Mouse (Mus musculus) forebrain, embryonic 10.5 days (tissue): ENCODE results near the gene Timp2. TPM values are rescaled to one million over a fixed set of nuclear protein-coding genes. Genes with fewer than 3 reads are reported as not detected.
A peak's percentile ranks its signal among the peaks of the same experiment; 100 is the strongest.
"Not testable (repeated sequence)": the region's sequence is repeated elsewhere in the genome, so short reads cannot be mapped to it uniquely, and the experiment has no call there.

Experiments used
- DNase-seq: peaks from one replicate; pipeline ENCODE4 v3.0.0-alpha.2; 2017; ENCODE audit warnings: low spot score; ENCODE audit errors: extremely low spot score
- H3K27ac ChIP-seq: fragments of 300-500 bp; sonication (generic); 2 replicates; pipeline ENCODE4 v1.5.1; 2016; ENCODE audit warnings: mild to moderate bottlenecking
- H3K27me3 ChIP-seq: fragments of 300-500 bp; sonication (generic); 2 replicates; pipeline ENCODE4 v1.6.1; 2016; ENCODE audit warnings: mild to moderate bottlenecking; ENCODE audit not compliant: poor library complexity, severe bottlenecking
- H3K36me3 ChIP-seq: fragments of 300-500 bp; sonication (generic); replicated peaks from 2 replicates; pipeline ENCODE4 v1.6.1; 2016; ENCODE audit warnings: mild to moderate bottlenecking, moderate library complexity
- H3K4me1 ChIP-seq: fragments of 300-500 bp; sonication (generic); 2 replicates; pipeline ENCODE4 v1.6.1; 2016
- H3K4me3 ChIP-seq: fragments of 300-500 bp; sonication (generic); 2 replicates; pipeline ENCODE4 v1.5.1; 2016; ENCODE audit warnings: mild to moderate bottlenecking, moderate library complexity
- H3K9me3 ChIP-seq: fragments of 300-500 bp; sonication (generic); 2 replicates; pipeline ENCODE4 v1.6.1; 2016; ENCODE audit warnings: mild to moderate bottlenecking, moderate library complexity
- WGBS: fragments of 180-500 bp; shearing (Covaris S2); methylation state at CpG from one replicate; pipeline ENCODE4 v1.1.7; 2016; 5-methylcytosine and 5-hydroxymethylcytosine counted together
- polyA plus RNA-seq: library from polyadenylated mRNA; unstranded; fragments of >200 nt; fragmentation: Nextera tagmentation; extraction: Ambion mirVana; gene quantifications from 2 replicates; pipeline ENCODE4 v1.2.1, GENCODE M21; 2016

Gene Timp2
- 31.3 and 35.1 TPM in 2 replicates for polyA plus RNA-seq

DNA sequence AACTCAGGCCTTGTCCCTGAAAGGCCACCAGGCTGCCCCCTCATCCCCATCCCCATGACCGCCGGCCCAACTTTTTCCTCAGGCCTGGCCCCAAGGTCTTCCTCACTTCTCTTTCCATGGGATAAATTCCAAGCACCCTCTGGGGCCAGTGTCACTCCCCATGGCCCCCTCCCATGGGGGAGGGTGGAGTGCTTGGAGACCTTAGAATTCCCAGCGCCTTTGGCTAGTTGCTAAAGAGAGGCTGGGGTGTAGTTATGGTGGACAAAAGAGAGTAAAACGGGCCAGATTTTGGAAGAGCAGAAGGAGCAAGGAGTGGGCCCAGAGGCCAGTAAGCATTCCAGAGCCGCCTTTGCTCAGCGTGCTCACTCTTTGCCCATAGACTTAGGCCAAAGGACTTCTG, at the start of gene Timp2:
Timp2 (minus strand) TSS at position 101 of the 400 bp plus-strand sequence.
- no peaks in the 10 kb centered on the region for H3K9me3 ChIP-seq
- H3K27ac ChIP-seq: peak within 1 kb of the TSS; percentile 96
- peaks cover 17% of the 10 kb centered on the region for H3K36me3 ChIP-seq
- H3K4me1 ChIP-seq: peaks cover 41% of the 10 kb centered on the region
- WGBS: 31% methylated on average over 6 of the region's 6 CpGs
- H3K27me3 ChIP-seq: peaks cover 25% of the 10 kb centered on the region
- peak within 1 kb of the TSS; percentile 90 for H3K4me3 ChIP-seq
- DNase-seq: no peak

DNA sequence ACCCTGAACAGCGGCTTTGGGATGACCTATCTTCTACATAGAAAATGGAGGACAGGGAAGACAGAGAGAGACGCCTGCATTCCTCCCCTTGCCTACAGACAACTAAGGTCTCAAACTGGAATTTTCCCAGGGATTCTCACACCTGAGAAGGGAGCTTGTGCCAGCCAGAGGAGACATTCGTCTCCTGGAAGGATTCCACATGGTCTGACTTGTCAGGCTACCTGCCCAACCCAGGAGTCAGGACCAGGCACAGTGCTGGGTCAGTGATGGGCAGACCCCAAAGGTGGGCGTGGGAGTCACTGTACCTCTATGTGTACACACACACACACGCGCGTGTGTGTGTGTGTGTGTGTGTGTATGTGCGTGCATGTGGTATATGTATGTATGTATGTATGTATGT, 49.8 kb upstream of the Timp2 start:
- 93% methylated on average over 8 of the region's 8 CpGs for WGBS
- no peak for DNase-seq
- no peak overlapping the region for H3K27ac ChIP-seq
- peaks cover 26% of the 10 kb centered on the region for H3K4me1 ChIP-seq
- no peaks in the 10 kb centered on the region for H3K27me3 ChIP-seq
- peaks cover 54% of the 10 kb centered on the region for H3K36me3 ChIP-seq
- H3K9me3 ChIP-seq: no peaks in the 10 kb centered on the region
- no peak overlapping the region for H3K4me3 ChIP-seq

DNA sequence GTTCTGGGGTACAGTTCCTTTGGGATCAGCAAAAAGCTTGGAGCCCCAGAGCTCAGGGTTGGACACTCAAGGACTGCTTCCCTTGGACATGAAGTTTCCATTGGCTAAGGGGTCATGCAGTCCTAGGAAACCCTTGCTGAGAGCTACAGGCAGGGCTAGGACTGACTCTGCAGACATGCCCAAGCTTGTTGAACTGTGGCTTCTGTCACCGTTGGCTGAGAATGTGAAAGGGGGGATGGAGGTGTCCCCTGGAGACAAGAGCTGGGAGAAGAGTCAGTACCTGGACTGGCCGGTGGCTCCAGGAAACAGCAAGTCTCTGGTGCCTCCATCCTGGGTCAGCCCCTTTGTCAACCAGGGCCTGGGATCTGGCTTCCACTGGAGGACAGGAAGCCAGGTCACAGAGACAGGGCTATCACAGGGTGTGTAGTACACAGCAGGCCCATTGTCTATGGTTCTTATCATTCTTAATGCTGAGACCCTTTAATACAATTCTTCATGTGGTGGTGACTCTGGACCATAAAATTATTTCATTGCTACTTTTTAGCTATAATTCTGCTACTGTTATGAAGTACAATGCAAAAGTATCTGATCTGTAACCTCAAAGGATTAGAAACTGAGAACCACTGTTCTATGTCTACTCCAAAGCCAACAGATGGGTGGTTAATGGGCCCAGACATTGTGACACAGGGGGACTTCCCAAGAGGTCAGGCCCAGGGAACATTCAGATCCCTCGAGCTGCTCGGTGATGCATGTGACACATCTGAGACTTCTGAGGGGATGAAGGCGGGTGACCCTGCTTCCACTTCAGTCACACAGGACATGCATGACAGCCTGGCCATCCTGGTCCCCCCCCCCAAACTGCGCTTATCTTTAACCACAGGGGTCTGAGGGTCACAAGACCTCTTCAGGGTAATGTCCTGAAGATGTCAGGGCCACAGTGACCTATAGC, 48.7 kb upstream of the Timp2 start:
- 83% methylated on average over 6 of the region's 6 CpGs for WGBS
- Histone ChIP-seq H3K9me3 (no peaks in the 10 kb centered on the region), H3K4me1 (peaks cover 31% of the 10 kb centered on the region), H3K36me3 (peaks cover 43% of the 10 kb centered on the region), H3K4me3 (no peak overlapping the region), H3K27me3 (no peaks in the 10 kb centered on the region), H3K27ac (no peak overlapping the region)
- DNase-seq: no peak

DNA sequence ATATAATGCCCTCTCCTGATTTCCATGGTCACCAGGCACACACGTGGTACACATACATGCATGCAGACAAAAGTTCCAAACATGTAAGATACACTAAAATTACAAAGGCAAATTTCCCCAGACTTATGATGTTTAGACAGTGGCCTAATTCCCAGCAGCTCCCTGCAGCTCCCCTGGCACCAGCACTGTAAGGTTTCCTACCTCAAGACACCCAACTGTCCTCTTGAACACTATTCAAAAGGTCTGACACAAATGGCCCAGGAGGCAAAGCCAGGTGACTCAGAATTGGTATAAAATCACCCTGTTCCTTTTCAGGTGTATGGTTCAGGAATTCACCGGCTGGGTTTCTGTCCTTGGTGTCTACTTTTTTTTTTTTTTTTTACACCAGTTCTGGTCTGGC, 47.6 kb upstream of the Timp2 start:
- no peaks in the 10 kb centered on the region for H3K9me3 ChIP-seq
- no peak for DNase-seq

DNA sequence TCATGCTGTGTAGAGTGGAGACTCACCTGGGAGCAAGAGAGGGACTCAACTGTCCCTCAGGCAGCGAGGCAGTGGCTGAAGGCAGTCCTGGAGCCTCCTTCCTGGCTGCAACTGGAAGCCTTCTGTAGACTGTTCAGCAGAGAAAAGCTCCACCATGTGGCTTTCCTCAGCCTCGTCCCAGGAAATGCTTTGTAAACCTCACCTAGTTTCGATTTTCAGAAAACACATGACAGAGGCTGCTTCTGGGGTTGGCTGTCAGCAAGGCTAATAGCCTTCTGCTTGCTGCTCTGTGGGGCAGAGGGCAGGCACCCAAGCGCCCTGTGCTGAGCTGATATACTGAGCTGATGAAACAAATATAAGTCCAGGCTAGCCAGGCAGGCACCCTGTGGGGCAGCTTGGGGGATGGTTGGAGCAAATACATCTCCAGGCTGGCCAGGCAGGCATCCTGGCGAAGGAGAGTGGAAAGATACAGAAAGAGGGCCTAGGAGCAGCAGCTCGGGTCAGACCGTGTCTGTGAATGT, 46.3 kb upstream of the Timp2 start, which contains the start of gene Lgals3bp:
Lgals3bp (minus strand) TSS at position 333 of the 521 bp plus-strand sequence.
- Histone ChIP-seq H3K27ac (peak within 1 kb of the TSS; percentile 1; the same call in 1 of the 2 replicates), H3K9me3 (no peaks in the 10 kb centered on the region), H3K4me3 (no peak within 1 kb of the TSS), H3K27me3 (no peaks in the 10 kb centered on the region), H3K4me1 (peaks cover 31% of the 10 kb centered on the region), H3K36me3 (peaks cover 19% of the 10 kb centered on the region)
- DNase-seq: no peak
- WGBS: 61% methylated on average over 7 of the region's 7 CpGs

More for the DNA sequence above, 47.6 kb upstream of the Timp2 start:
- WGBS: 79% methylated on average over 2 of the region's 2 CpGs
- H3K27ac ChIP-seq: no peak overlapping the region
- no peak overlapping the region for H3K4me3 ChIP-seq
- peaks cover 31% of the 10 kb centered on the region for H3K4me1 ChIP-seq
- peaks cover 32% of the 10 kb centered on the region for H3K36me3 ChIP-seq
- no peaks in the 10 kb centered on the region for H3K27me3 ChIP-seq

DNA sequence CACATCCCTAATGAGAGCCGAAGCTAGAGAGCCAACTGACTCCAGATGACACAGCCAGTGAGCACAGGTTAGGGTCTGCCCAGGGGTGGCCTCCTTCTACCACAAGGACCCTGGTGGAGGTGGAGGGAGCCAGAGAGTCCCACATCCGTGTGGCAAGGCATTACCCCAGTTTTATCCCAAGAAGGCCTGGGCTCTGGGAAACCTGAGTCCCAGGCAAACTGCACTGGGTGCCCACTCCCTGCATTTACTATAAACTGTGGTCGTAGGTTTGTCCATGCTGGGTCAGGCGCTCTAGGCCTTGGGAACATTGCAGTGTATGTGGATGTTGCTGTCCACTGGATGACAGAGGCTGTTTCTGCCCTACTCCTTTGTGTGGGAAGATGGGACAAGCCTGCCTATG, 45.7 kb upstream of the Timp2 start:
- 88% methylated on average over 4 of the region's 4 CpGs for WGBS
- H3K27ac ChIP-seq: peak overlapping the region; percentile 1; the same call in 1 of the 2 replicates
- H3K9me3 ChIP-seq: no peaks in the 10 kb centered on the region
- DNase-seq: no peak
- no peak overlapping the region for H3K4me3 ChIP-seq
- no peaks in the 10 kb centered on the region for H3K27me3 ChIP-seq
- H3K4me1 ChIP-seq: peaks cover 26% of the 10 kb centered on the region
- H3K36me3 ChIP-seq: peaks cover 13% of the 10 kb centered on the region

DNA sequence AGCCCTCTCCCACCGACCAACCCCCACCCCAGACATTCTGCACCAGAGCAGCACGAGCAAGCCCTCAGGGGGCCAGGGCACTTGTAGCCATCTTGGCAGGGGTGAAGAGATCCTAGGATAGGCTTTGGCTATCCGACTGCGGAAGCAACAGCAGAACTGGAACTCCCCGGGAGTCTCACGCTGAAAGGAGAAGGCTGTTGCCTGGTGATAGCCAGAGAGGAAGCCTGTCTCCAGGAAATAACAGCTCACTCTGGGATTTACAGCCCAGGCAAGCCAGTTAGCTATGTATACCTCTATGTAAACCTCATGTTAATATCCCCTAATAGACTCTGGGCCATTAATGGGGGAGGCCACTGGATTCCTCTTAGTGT, 45.0 kb upstream of the Timp2 start:
- Histone ChIP-seq H3K27ac (peak overlapping the region; percentile 41; the same call in 1 of the 2 replicates), H3K9me3 (no peaks in the 10 kb centered on the region; the same call in 1 of the 2 replicates), H3K4me1 (peaks cover 22% of the 10 kb centered on the region), H3K27me3 (no peaks in the 10 kb centered on the region), H3K4me3 (no peak overlapping the region), H3K36me3 (peaks cover 6% of the 10 kb centered on the region)
- 62% methylated on average over 6 of the region's 6 CpGs for WGBS
- DNase-seq: no peak

DNA sequence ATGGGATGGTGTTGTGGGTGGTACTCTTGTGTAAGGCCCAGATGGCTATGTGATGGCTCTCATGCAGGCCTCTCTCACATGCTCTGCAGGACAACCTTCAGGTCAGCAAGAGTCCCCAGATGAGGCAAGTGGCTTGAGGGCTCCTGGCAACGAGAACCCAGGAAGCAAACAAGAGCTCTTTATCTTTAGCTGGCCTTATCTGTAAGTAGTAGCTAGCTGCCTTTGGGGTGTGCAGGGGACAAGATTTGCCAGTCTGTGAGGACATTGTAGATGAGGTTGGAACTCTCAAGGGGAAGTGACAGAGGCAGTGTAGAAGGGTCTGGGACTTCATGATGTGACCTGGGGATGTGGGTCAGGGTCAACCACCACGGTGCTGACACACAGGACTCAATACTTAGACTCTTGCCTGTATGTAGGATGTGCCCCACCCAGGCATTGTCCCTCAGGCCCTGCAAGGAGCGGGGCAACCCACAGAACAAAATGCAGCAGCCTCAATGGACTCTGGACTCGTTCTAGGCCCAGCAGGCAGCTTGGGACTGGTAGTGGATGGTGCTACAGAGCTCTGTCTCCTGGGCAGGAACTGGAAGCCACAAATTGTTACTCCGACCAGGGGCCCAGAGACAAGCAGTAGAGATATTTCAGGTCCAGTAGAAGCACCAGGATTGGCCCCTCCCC, 44.5 kb upstream of the Timp2 start:
- Histone ChIP-seq H3K9me3 (no peaks in the 10 kb centered on the region; the same call in 1 of the 2 replicates), H3K4me1 (peaks cover 23% of the 10 kb centered on the region), H3K36me3 (0 out of 2 replicates have a peak, but pooled peaks cover under 1% of the 10 kb centered on the region), H3K27me3 (no peaks in the 10 kb centered on the region), H3K27ac (peak overlapping the region; percentile 41; the same call in 1 of the 2 replicates), H3K4me3 (no peak overlapping the region)
- 77% methylated on average over 5 of the region's 5 CpGs for WGBS
- no peak for DNase-seq

DNA sequence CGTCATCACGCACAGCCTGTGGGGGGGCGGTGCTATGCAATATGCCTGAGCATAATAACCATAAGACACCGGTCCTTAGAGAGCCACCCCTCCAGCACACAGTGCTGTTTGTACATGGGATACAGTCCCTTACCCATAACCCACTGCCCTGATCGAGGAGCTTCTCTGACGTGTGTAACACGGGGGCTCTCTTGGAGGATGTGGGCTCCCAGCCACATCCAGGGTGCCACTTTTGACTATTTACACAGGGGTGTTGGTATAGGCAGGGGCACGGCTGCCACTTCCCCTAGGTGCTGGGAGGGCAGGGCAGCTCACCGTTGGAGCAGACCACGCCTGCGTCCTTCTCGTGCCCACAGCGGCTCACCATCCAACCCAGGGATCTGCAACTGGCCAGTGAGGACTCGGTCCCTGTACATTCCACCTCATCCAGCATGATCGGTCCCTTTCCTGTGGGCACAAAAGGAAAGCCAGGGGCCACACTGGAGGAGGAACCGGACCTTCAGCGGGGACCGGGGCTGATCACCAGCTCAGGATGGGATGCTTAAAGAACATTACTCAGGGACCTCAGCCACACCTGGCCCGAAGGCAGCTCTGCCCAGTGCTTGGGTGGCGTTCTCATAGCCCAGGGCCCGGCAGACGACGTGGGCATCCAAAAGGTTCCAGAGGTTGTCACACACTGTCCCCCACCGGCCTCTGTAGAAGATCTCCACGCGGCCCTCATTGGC, 42.4 kb upstream of the Timp2 start:
- no peak for DNase-seq
- H3K36me3 ChIP-seq: no peaks in the 10 kb centered on the region
- H3K27me3 ChIP-seq: no peaks in the 10 kb centered on the region
- 93% methylated on average over 26 of the region's 26 CpGs for WGBS
- peaks cover 32% of the 10 kb centered on the region for H3K4me1 ChIP-seq
- H3K27ac ChIP-seq: no peak overlapping the region
- H3K9me3 ChIP-seq: no peaks in the 10 kb centered on the region; the same call in 1 of the 2 replicates
- no peak overlapping the region for H3K4me3 ChIP-seq

DNA sequence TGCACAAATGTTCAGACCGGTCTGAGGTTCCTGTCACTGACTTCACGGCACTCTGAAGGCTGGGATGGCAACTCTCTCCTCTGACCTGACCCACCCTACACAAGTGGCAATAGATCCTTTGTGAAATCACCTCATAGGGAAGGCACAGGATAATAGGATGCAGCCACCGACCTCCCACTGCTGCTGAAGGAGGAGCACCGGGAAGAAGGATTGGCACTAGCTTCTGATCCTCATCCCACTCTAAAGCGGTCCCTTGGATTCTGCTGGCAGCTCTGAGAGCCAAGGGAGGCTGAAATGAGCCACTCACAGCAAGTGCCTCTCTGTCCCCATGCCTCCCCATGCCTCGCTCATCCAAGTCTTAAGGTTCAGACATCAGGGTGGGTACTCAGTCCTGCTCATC, 39.0 kb upstream of the Timp2 start:
- Histone ChIP-seq H3K27me3 (no peaks in the 10 kb centered on the region), H3K4me3 (no peak overlapping the region), H3K27ac (0 out of 2 replicates have a peak overlapping the region, but pooled peaks have one; percentile 3), H3K36me3 (no peaks in the 10 kb centered on the region), H3K4me1 (peaks cover 9% of the 10 kb centered on the region), H3K9me3 (no peaks in the 10 kb centered on the region; the same call in 1 of the 2 replicates)
- DNase-seq: no peak
- 67% methylated on average over 6 of the region's 6 CpGs for WGBS

DNA sequence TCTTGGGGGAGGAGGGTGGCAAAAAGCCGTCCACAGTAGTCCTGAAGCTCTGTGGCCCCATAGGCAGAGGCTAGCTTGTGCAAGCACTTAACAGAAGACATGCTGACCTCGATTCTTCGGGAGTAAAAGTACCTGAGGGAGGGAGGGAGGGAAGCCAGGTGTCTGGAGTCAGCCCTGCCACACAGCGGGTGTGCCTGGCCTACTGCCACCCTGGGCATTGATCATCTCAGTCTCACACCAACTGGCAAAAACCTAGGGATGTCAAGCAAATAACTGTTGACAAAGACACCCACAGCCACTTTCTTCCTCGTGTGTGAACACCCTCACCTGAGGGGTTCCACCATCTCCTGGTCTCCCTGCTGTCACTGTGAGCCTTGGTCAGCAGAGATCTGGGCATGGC, 38.5 kb upstream of the Timp2 start:
- H3K4me1 ChIP-seq: peaks cover 9% of the 10 kb centered on the region
- H3K36me3 ChIP-seq: no peaks in the 10 kb centered on the region
- WGBS: 78% methylated on average over 5 of the region's 5 CpGs
- H3K27me3 ChIP-seq: no peaks in the 10 kb centered on the region
- no peak for DNase-seq
- no peak overlapping the region for H3K27ac ChIP-seq
- no peak overlapping the region for H3K4me3 ChIP-seq
- no peaks in the 10 kb centered on the region; the same call in 1 of the 2 replicates for H3K9me3 ChIP-seq

DNA sequence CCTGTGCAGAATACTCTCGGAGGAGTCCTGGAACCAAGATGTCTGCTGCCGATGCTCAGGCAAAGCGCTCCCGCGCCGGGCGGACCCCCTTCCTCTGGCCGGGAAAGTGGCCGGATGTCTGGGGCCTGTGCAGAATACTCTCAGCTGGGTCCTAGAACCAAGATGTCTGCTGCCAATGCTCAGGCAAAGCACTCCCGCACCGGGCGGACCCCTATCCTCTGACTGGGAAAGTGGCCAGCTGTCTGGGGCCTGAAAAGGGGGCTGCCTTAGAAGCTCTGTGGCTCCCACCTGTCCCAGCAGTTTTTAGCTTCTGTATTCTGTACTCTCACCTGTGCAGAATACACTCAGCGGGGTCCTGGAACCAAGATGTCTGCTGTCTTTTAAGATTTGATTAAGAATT, 32.3 kb upstream of the Timp2 start:
- not testable (repeated sequence) for H3K27ac ChIP-seq, H3K27me3 ChIP-seq, DNase-seq, H3K4me3 ChIP-seq, H3K36me3 ChIP-seq, H3K4me1 ChIP-seq, H3K9me3 ChIP-seq
- WGBS: 94% methylated on average over 13 of the region's 13 CpGs
